ENCODE assay signal across 9 mouse cellular contexts in genomic region chr10:102435048-102435447, GRCm38 (mm10). TPM values are rescaled to one million over a fixed set of nuclear protein-coding genes. Genes with fewer than 3 reads are reported as not detected.
DNase-seq lines count a peak whose midpoint lies in the region; ATAC-seq and TF ChIP-seq lines count a peak whose summit lies in the region.
"Not testable (repeated sequence)": the region's sequence is repeated elsewhere in the genome, so short reads cannot be mapped to it uniquely, and the experiment has no call there.
"Had no signal": no experiment of that assay in that cellular context is flagged by ENCODE, and none has a peak within 500 bp of the region (broad histone marks: within the 10 kb centered on the region; RNA-seq: fewer than 3 reads in every experiment).

No protein-coding gene starts in this region.

- WGBS in embryonic facial prominence, embryonic 13.5 days: 6% methylated on average over 5 of the region's 7 CpGs
- WGBS in heart, embryonic 13.5 days: 3% methylated on average over 7 of the region's 7 CpGs
- WGBS in intestine, embryonic 16.5 days: 6% methylated on average over 5 of the region's 7 CpGs
- WGBS in neural tube, embryonic 15.5 days: 6% methylated on average over 7 of the region's 7 CpGs

- peak; percentile 38 for DNase-seq in adrenal gland, postnatal 25 days
- peak in 1 of 2 experiments; percentile 33 for DNase-seq in left cerebral cortex, adult 2 months (ENCODE audit: extremely low spot score in 1 of 2, low spot score in 2 of 2)
- peak; percentile 39 for DNase-seq in lung, postnatal 36 days
- peak; percentile 20 for DNase-seq in urinary bladder, postnatal 14 days (ENCODE audit: low spot score)

- peak; percentile 43 for TF ChIP-seq CTCF in left cerebral cortex, adult 2 months (IDR thresholded peaks at IDR 0.05)

- ATAC-seq in embryonic facial prominence, embryonic 13.5 days (ENCODE audit: insufficient number of reproducible peaks, insufficient read depth, low FRiP score, low TSS enrichment, low read depth); heart, embryonic 13.5 days (ENCODE audit: extremely low read depth, insufficient number of reproducible peaks, low FRiP score, low TSS enrichment); neural tube, embryonic 15.5 days (ENCODE audit: low FRiP score): not testable (repeated sequence)
- peak; percentile 42; the same call in 1 of the 2 replicates for ATAC-seq in intestine, embryonic 16.5 days

- H3K27ac ChIP-seq in embryonic facial prominence, embryonic 13.5 days; heart, embryonic 13.5 days (replicated peaks); intestine, embryonic 16.5 days (ENCODE audit: low read length); left cerebral cortex, adult 2 months; neural tube, embryonic 15.5 days (replicated peaks): not testable (repeated sequence)

- H3K9me3 ChIP-seq in embryonic facial prominence, embryonic 13.5 days; heart, embryonic 13.5 days; intestine, embryonic 16.5 days (ENCODE audit: control insufficient read depth, low read length); neural tube, embryonic 15.5 days (replicated peaks): not testable (repeated sequence)

- not testable (repeated sequence) for H3K4me3 ChIP-seq in embryonic facial prominence, embryonic 13.5 days; heart, embryonic 13.5 days; intestine, embryonic 16.5 days (ENCODE audit: low read length); left cerebral cortex, adult 2 months; neural tube, embryonic 15.5 days (replicated peaks)

- intact Hi-C loops in left cerebral cortex, adult 2 months (cut with DNase I): not testable (repeated sequence)

- not testable (repeated sequence) for H3K4me1 ChIP-seq in embryonic facial prominence, embryonic 13.5 days; heart, embryonic 13.5 days; intestine, embryonic 16.5 days (ENCODE audit: control insufficient read depth, insufficient read depth, low read length); neural tube, embryonic 15.5 days

- H3K36me3 ChIP-seq in embryonic facial prominence, embryonic 13.5 days; heart, embryonic 13.5 days; intestine, embryonic 16.5 days (ENCODE audit: control insufficient read depth, insufficient read depth, low read length); neural tube, embryonic 15.5 days: not testable (repeated sequence)

- not testable (repeated sequence) for H3K9ac ChIP-seq in embryonic facial prominence, embryonic 13.5 days; heart, embryonic 13.5 days; intestine, embryonic 16.5 days (ENCODE audit: low read depth, low read length); neural tube, embryonic 15.5 days (replicated peaks)

- not testable (repeated sequence) for H3K27me3 ChIP-seq in embryonic facial prominence, embryonic 13.5 days; heart, embryonic 13.5 days (replicated peaks); intestine, embryonic 16.5 days (replicated peaks; ENCODE audit: control insufficient read depth, insufficient read depth, low read length); neural tube, embryonic 15.5 days (replicated peaks)

- H3K4me2 ChIP-seq in embryonic facial prominence, embryonic 13.5 days: peak overlapping the region; percentile 47
- H3K4me2 ChIP-seq in heart, embryonic 13.5 days: 0 out of 2 replicates have a peak overlapping the region, but pooled peaks have one; percentile 54
- not testable (repeated sequence) for H3K4me2 ChIP-seq in intestine, embryonic 16.5 days (ENCODE audit: low read depth, low read length)
- H3K4me2 ChIP-seq in neural tube, embryonic 15.5 days: peak overlapping the region; percentile 40

RNA-seq across cellular contexts. Expression of gene Nts, which starts 55.2 kb away (rescaled TPM):
- not detected in 2 replicates for total RNA-seq in adrenal gland, postnatal 25 days (2021)
- polyA plus RNA-seq in embryonic facial prominence, embryonic 13.5 days (2015; fragmentation: Nextera tagmentation; extraction: Ambion mirVana): 13.4 and 18.1 TPM in 2 replicates
- polyA plus RNA-seq in heart, embryonic 13.5 days (2015; fragmentation: Nextera tagmentation; extraction: Ambion mirVana): 15.2 and 15.6 TPM in 2 replicates
- polyA plus RNA-seq in intestine, embryonic 16.5 days (2015; fragmentation: Nextera tagmentation; extraction: Ambion mirVana): 4.7 and 8.0 TPM in 2 replicates
- total RNA-seq in left cerebral cortex, adult 2 months (2021): 10 to 100 TPM in 1 of 2 experiments, 1 to 10 TPM in 1; 3.9 to 11.6 TPM
- polyA plus RNA-seq in neural tube, embryonic 15.5 days (2015; fragmentation: Nextera tagmentation; extraction: Ambion mirVana): 7.9 and 11.3 TPM in 2 replicates
- total RNA-seq: gastrocnemius, adult 8-10 months had no signal
